Mouse (Mus musculus) hindlimb bud, embryonic 11.5 days (tissue): ENCODE data around the gene Gm4788.
"Not testable (repeated sequence)": the region's sequence is repeated elsewhere in the genome, so short reads cannot be mapped to it uniquely, and the experiment has no call there.

Source experiments
- DNase-seq: peaks from one replicate; pipeline ENCODE4 v3.0.0-alpha.2; 2012; ENCODE audit warnings: low read depth, low spot score; ENCODE audit errors: extremely low spot score

Gm4788 gene

DNA sequence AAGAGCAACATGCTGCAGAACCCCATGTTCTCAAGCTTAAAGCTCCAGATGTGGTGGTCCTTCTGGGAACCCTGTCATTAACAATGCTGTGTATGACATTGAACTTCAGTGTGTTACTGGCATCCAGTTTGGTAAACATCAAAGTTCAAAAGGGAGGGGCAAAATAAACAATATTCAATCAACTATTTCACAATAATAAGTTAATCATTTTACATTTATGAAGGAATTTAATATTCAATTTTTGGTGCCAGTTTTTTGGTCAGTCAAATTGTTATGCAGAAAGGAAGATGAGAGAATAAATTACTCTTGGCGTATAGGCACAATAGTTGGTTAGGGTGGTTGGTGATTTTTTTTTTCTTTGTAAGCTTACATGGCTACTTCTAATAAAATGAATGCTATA is at the start of gene Gm4788:
Gene Gm4788 (minus strand): TSS at position 101 of the 400 bp plus-strand sequence.
- no peak for DNase-seq

DNA sequence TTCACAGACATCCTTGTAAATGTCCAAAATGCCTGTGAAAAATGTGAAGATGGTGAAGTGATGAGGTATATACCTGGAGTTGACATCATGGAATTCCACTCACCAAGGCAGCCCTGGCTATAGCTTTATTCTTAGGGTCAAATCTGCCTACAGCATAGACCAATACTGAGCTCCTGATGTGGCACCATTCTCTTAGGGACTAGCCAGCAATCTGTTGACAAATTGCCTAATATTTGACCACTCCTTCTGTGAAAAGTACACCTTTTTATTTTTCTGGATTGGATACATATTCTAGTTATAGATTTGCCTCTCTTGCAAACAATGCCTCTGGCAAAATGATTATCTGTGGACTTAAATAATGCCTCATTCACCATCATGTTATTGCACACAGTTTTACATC is 27.6 kb upstream of the Gm4788 start:
- no peak for DNase-seq

DNA sequence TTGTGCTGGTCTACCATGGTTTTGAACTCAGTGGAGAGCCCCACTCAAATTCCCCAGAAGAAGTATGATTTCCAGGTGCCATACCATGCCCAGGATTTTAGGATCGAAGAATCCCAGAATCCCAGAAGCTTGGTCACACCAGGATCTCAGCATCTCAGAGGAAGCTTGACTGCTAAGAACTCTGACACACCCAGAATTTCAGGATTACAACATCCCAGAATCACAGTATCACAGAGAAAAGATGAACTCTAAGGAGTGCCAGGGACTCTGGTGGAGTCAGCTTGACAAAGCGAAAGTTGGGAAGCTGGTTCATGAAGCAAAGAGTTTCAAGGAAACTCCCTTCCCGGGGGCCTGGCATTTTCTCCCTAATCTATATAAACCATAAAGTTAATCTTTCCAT is 11.1 kb downstream of the Gm4788 start:
- DNase-seq = not testable (repeated sequence)

DNA sequence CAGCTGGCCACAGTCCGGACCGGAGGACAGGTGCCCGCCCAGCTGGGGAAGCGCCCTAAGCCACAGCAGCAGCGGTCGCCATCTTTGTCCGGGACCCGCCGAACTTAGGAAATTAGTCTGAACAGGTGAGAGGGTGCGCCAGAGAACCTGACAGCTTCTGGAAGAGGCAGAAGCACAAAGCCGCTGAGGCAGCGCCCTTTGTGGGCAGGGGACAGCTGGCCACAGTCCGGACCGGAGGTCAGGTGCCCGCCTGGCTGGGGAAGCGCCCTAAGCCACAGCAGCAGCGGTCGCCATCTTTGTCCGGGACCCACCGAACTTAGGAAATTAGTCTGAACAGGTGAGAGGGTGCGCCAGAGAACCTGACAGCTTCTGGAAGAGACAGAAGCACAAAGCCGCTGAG is 64.4 kb downstream of the Gm4788 start:
- not testable (repeated sequence) for DNase-seq

DNA sequence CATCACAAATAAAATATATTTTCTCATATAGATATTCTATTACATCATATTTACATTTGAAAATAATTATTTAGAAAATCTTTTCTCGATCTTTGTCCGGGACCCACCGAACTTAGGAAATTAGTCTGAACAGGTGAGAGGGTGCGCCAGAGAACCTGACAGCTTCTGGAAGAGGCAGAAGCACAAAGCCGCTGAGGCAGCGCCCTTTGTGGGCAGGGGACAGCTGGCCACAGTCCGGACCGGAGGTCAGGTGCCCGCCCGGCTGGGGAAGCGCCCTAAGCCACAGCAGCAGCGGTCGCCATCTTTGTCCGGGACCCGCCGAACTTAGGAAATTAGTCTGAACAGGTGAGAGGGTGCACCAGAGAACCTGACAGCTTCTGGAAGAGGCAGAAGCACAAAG is 64.8 kb downstream of the Gm4788 start:
- not testable (repeated sequence) for DNase-seq

DNA sequence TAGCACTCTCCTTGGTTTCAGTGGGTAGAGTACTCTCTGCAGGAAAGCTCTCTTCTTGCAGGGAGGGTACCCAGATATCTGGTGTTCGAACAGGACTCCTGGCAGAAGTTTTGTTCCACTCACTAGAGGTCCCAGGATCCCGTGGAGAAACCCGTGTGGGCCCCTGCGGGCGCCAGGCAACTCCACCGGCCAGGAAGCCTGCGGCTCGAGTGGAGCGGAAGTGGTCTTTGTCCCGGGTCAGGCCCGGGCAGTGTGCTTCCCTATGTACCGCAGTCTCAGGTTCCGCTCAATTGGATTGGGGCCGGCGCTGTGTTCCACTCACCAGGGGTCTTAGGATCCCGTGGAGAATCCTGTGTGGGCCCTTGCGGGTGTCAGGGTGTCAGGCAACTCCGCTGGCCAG is 131.1 kb downstream of the Gm4788 start:
- DNase-seq = not testable (repeated sequence)
